ENCODE assay signal across 8 mouse cellular contexts in the genomic region with DNA sequence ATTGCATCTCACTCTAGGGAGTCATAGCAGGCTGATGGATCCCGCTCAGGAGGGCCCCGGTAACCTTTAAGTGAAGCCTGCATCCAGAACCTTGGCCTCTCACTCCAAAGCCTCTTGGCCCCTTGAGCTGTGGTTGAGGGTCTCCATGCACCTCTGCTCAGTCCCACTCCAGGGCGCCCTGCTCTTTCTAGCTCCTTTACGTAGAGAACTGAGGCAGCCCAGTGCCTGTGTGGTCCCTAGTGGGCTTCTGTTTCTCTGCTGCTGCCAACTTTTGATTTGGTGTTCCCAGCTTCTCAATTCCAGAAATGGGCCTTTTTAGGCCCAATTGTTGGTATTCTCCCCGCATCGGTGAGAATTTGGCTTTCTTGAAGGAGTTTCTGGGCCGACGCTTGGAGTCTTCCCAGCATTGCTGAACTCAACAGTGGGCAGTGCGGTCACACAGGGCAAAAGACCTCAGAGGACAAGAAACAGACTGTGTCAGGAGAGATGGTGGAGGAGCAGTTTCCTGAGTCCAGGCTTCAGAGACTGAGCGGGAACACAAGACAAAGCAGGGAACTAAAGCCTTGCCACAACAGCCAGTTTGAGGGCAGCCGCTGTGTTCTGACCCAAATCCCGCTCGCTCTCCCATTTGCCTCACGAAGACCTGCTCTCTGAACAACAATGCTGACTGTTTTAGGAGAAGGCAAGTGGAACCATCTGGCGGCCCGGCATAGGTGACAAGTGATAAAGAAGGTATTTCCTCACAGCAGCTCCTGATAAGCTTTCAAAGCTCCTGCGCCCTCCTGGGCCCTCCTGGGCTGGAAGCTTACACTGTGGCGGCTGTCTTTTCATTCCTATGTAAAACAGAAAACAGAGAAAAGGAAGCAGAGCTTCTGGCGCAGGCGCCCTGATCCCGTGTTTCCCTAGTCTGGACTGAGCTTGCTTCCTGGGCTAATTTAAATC.
A peak's percentile ranks its signal among the peaks of the same experiment; 100 is the strongest.
DNase-seq lines count a peak whose midpoint lies in the region; ATAC-seq and TF ChIP-seq lines count a peak whose summit lies in the region.

No protein-coding gene starts in this region.

- TF ChIP-seq POLR2A in thymus, adult 2 months (IDR thresholded peaks at IDR 0.05; ENCODE audit: control insufficient read depth, extremely low read depth, insufficient read depth, low read length, poor library complexity) = no peak

- H3K4me3 ChIP-seq in kidney, embryonic 14.5 days (ENCODE audit: low read length) = no peak overlapping the region
- no peak overlapping the region for H3K4me3 ChIP-seq in liver, embryonic 11.5 days (ENCODE audit: low read depth, low read length)
- H3K4me3 ChIP-seq in thymus, adult 2 months (ENCODE audit: control insufficient read depth, insufficient read depth, low read length) = no peak overlapping the region

- TF ChIP-seq CTCF in thymus, adult 2 months (IDR thresholded peaks at IDR 0.05; ENCODE audit: borderline replicate concordance, control insufficient read depth, extremely low read depth, insufficient read depth, low read length, poor library complexity) = no peak

- H3K9me3 ChIP-seq in kidney, embryonic 14.5 days (ENCODE audit: control insufficient read depth, low read length) = no peaks in the 10 kb centered on the region
- H3K9me3 ChIP-seq in liver, embryonic 11.5 days (ENCODE audit: control insufficient read depth, low read length) = no peaks in the 10 kb centered on the region

- H3K27me3 ChIP-seq in kidney, embryonic 14.5 days (ENCODE audit: control insufficient read depth, insufficient read depth, low read length) = no peaks in the 10 kb centered on the region
- H3K27me3 ChIP-seq in liver, embryonic 11.5 days (replicated peaks; ENCODE audit: control insufficient read depth, insufficient read depth, low read length) = no peaks in the 10 kb centered on the region
- H3K27me3 ChIP-seq in thymus, adult 2 months (ENCODE audit: control insufficient read depth, insufficient read depth, low read length) = no peaks in the 10 kb centered on the region

- H3K27ac ChIP-seq in kidney, embryonic 14.5 days (ENCODE audit: low read depth, low read length) = peak overlapping the region; percentile 24; the same call in 1 of the 2 replicates
- H3K27ac ChIP-seq in liver, embryonic 11.5 days (ENCODE audit: low read depth, low read length) = no peak overlapping the region
- H3K27ac ChIP-seq in thymus, adult 2 months (ENCODE audit: control insufficient read depth, insufficient read depth, low read length) = no peak overlapping the region

- H3K9ac ChIP-seq in kidney, embryonic 14.5 days (ENCODE audit: low read depth, low read length) = peak overlapping the region; percentile 42; the same call in 1 of the 2 replicates
- H3K9ac ChIP-seq in liver, embryonic 11.5 days (ENCODE audit: low read depth, low read length) = no peak overlapping the region

- WGBS in kidney, embryonic 14.5 days = 42% methylated on average over 21 of the region's 21 CpGs
- WGBS in liver, embryonic 11.5 days = 32% methylated on average over 21 of the region's 21 CpGs
- 88% methylated on average over 21 of the region's 21 CpGs for WGBS in thymus, adult 2 months

- peaks cover 4% of the 10 kb centered on the region; the same call in 1 of the 2 replicates for H3K4me1 ChIP-seq in kidney, embryonic 14.5 days (ENCODE audit: control insufficient read depth, insufficient read depth, low read length)
- no peaks in the 10 kb centered on the region; the same call in 1 of the 2 replicates for H3K4me1 ChIP-seq in liver, embryonic 11.5 days (replicated peaks; ENCODE audit: control insufficient read depth, insufficient read depth, low read length)
- H3K4me1 ChIP-seq in thymus, adult 2 months (replicated peaks; ENCODE audit: control insufficient read depth, insufficient read depth, low read length) = no peaks in the 10 kb centered on the region

- peak overlapping the region; percentile 29 for H3K4me2 ChIP-seq in kidney, embryonic 14.5 days (replicated peaks; ENCODE audit: low read depth, low read length)
- peak overlapping the region; percentile 40 for H3K4me2 ChIP-seq in liver, embryonic 11.5 days

- peak; percentile 82 for DNase-seq in ZHBTc4 (ENCODE audit: low read depth, low spot score)
- DNase-seq in cerebellum, postnatal 36 days = peak; percentile 49 to 52
- peak; percentile 16 for DNase-seq in heart, adult 8-10 months (ENCODE audit: low spot score)
- DNase-seq in liver, embryonic 11.5 days (ENCODE audit: low spot score) = peak; percentile 42
- peak; percentile 16 for DNase-seq in right cerebral cortex, postnatal 25 days
- DNase-seq in adrenal gland, postnatal 36 days = no peak
- no peak for DNase-seq in thymus, adult 2 months

- ATAC-seq in kidney, embryonic 14.5 days (ENCODE audit: low FRiP score, low TSS enrichment) = peak; percentile 49; the same call in 1 of the 2 replicates
- peak; percentile 77; the same call in 1 of the 2 replicates for ATAC-seq in liver, embryonic 11.5 days (replicated peaks; ENCODE audit: low FRiP score)

- H3K36me3 ChIP-seq in kidney, embryonic 14.5 days (ENCODE audit: control insufficient read depth, insufficient read depth, low read length) = no peaks in the 10 kb centered on the region
- H3K36me3 ChIP-seq in liver, embryonic 11.5 days (ENCODE audit: control insufficient read depth, insufficient read depth, low read length) = no peaks in the 10 kb centered on the region
- no peaks in the 10 kb centered on the region for H3K36me3 ChIP-seq in thymus, adult 2 months (ENCODE audit: control insufficient read depth, insufficient read depth, low read length)

Comparison
In these comparisons a context has a peak if more than half of its experiments do, and no peak if none do; other contexts are left out.
1. DNase-seq: peak in ZHBTc4 (single experiment), cerebellum, postnatal 36 days (2 of 2), heart, adult 8-10 months (single experiment), liver, embryonic 11.5 days (single experiment) and right cerebral cortex, postnatal 25 days (single experiment); none in adrenal gland, postnatal 36 days (0 of 2) and thymus, adult 2 months (single experiment).